Mouse (Mus musculus) ES-E14 (cell line): ENCODE measurements around the gene Fbln7.

Experiments
- CHD2 ChIP-seq: IDR thresholded peaks from 2 replicates; pipeline ENCODE4 v1.6.1; 2014; ENCODE audit warnings: mild to moderate bottlenecking, low read depth, low read length, inconsistent platforms
- HCFC1 ChIP-seq: IDR thresholded peaks from 2 replicates; pipeline ENCODE4 v1.6.1; 2012; ENCODE audit warnings: low read length, inconsistent platforms, borderline replicate concordance; ENCODE audit not compliant: insufficient read depth
- MAFK ChIP-seq: IDR thresholded peaks from 2 replicates; pipeline ENCODE4 v1.6.1; 2014; ENCODE audit warnings: mild to moderate bottlenecking, low read depth, low read length, inconsistent platforms; ENCODE audit not compliant: insufficient read depth

GRCm38 (mm10) chr2:128924799-128925198 lies 62.0 kb downstream of the Fbln7 start:
- TF ChIP-seq CHD2, result no peak
- TF ChIP-seq HCFC1, result no peak
- TF ChIP-seq MAFK, result no peak
